Mouse (Mus musculus) thymus, postnatal 25 days (tissue): ENCODE results near the gene Pik3c2b.
"Not testable (repeated sequence)": the region's sequence is repeated elsewhere in the genome, so short reads cannot be mapped to it uniquely, and the experiment has no call there.

Source experiments
- DNase-seq: peaks from one replicate; pipeline ENCODE4 v3.0.0; 2022

The Pik3c2b gene

DNA sequence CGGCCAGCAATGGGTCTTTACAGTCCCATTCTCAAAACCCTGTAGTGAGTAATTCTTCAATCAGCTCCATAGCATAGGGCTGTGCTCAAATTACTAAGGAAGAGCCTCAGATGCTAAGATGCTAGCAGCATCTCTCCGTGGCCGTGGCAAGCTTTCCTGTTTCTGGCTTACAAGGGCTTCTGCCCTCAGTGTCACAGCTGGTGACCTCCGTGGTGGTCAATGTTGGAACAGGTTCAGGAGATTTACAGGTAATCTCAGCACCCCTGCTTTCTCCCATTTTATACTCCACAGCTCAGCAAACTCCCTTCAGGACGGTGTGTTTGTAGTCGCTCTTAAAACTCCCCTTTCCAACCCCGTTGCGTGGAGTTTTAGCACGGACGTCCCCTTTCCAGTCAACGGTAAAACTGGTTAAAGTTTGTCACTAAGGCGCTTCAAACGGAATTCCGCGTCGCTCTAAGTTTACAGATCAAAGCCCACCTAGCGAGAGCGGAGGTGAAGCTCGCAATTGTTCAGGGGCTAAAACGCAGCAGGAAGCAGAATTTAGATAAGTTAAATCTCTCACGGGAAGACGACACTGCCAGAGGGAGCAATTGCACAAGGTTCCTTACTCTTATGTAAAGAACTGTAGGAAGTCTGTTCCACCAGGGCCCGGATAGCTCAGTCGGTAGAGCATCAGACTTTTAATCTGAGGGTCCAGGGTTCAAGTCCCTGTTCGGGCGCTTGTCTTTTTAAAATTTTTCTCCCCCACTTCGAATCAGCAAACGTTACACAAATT, 12.0 kb upstream of the Pik3c2b start:
- DNase-seq: peak; percentile 70

DNA sequence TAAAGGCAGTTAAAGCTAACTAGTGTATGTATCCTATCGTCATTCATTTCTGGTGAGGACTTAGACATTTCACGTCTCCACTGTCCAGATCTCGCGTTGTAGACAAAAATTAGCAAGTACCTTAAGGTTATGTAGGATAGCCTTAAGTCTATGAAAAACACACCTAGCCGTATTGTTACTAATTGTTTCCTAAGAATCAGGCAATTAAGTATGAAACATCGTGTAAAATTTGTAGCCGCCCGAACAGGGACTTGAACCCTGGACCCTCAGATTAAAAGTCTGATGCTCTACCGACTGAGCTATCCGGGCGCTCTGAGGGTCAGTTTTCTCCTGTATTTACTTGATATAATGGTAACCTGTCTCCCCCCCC, 11.4 kb upstream of the Pik3c2b start:
- peak; percentile 45 for DNase-seq

- DNase-seq: not testable (repeated sequence)
Measured at GRCm38 (mm10) chr1:133034682-133035081, 10.8 kb upstream of the Pik3c2b start.

- DNase-seq: peak; percentile 60
Measured at GRCm38 (mm10) chr1:133039505-133039949, 5.9 kb upstream of the Pik3c2b start.

DNA sequence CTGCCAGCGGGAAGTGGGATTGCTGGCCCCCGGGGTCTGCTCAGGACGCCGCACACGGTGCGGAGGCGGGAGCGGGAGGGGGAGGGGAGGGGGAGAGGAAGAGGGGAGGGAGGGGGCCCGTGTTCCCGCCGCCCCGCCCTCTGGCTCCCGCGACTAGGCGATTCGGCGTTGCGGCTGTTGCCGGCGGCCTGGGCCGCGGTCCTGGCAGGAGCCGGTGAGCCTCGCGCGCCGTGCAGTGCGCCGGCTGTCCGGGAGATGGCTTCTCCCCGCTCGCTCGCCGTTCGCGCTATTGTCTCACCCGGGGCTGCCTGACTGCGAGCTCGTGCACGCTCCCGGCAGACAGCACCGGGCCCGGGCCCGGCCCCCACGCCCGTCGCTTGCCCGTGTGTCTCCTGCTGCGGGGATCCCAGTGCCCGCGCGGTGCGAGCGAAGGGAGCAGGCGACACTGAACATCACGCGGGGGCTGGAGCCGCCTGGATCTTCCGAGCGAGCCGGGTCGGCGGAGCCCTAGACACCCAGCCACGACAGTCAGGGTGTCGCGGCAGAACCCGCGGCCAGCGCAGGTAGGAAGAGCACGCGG, 484 bp downstream of the Pik3c2b start:
- DNase-seq: peak; percentile 77

DNA sequence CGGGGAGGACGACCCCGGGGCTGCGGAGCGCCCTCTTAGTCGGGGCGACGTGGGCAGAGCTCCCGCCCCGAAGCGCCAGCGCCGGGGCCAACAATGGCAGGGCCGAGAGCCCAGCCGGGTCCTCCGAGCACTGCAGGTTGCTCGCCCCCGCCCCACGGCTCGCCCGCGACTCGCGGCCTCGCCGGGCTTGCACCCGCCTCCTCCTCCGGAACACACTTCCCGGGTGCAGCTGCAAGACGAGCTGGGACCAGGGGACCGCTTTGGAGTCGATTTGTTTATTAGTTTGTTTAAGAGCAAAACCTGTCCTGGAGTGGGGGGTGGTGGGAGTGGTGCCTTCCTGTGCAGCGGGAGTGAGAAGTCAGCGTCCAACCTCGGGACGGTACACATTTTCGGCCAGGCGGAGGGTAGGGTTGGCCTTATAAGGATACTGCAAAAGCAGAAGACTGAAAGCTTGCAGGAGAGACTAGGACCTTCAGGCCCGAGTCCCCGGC, 1.0 kb downstream of the Pik3c2b start:
- peak; percentile 62 for DNase-seq

GRCm38 (mm10) chr1:133047575-133047974, 2.1 kb downstream of the Pik3c2b start:
- DNase-seq: no peak

- no peak for DNase-seq
Measured at GRCm38 (mm10) chr1:133048690-133049089, 3.2 kb downstream of the Pik3c2b start.

DNA sequence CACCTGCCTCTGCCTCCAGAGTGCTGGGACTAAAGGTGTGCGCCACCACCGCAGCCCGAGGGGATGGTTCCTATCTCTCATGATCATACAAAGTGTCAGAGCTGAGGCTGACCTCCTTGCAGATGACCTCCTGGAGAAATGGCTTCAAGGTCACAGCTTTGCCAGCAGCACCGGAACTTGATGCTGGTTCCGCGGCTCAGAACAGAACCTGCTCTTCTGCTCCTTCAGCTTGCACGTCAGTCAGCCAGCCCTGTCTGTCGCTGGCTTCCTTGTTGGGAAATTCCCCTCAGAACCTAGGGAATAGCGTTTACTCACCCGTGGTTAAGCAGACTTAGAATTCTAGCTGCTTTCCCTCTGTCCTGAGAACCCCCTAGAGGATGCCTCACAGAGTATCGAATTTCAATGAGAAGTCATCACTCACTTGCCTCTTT, 4.5 kb downstream of the Pik3c2b start:
- DNase-seq: no peak

- DNase-seq: no peak
Measured at GRCm38 (mm10) chr1:133051829-133052228, 6.4 kb downstream of the Pik3c2b start.

GRCm38 (mm10) chr1:133053034-133053433, 7.6 kb downstream of the Pik3c2b start:
- no peak for DNase-seq

GRCm38 (mm10) chr1:133054326-133054725, 8.9 kb downstream of the Pik3c2b start:
- no peak for DNase-seq

GRCm38 (mm10) chr1:133057345-133058034, 12.0 kb downstream of the Pik3c2b start:
- DNase-seq: no peak

DNA sequence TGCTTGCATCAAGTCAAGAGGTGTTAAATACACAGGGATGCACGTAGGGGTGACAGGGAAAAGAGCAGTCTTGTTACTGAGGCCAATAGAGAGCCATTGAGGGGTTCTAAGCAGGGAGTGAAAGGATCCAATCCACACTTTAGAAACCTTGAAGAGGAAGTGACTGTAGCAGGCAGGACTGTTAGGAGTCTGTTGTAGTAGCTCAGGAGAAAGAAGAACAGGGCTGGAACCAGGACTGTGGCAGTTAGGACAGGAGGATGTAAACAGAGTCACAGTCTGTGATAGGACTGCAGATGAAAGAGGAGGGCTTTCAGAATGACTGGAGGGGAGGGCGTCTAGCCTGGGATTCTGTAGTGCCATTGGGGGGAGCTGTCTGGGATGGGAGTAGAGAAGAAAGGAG, 14.1 kb downstream of the Pik3c2b start:
- DNase-seq: no peak

DNA sequence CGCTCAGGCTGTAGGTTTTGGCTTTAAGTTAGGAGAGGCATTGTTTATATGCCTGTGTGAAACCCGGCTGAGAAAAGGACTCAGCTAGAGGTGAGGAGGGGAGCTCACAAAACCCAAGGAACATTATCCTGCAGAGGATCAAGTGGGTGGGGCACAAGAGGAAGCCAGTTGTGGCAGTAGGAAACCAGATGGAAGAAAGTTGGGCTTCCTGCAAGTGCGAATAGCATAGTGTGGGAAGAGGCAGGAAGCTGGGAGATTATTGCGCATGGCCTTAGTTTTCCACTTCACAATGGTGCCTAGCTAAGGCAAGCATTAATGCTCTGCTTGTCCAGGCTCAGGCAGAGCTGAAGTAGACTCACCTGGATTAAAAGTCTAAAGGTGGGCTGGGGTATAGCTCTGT, 15.2 kb downstream of the Pik3c2b start:
- no peak for DNase-seq

GRCm38 (mm10) chr1:133063164-133063563, 17.7 kb downstream of the Pik3c2b start:
- DNase-seq: no peak

GRCm38 (mm10) chr1:133068268-133068667, 22.8 kb downstream of the Pik3c2b start:
- no peak for DNase-seq

DNA sequence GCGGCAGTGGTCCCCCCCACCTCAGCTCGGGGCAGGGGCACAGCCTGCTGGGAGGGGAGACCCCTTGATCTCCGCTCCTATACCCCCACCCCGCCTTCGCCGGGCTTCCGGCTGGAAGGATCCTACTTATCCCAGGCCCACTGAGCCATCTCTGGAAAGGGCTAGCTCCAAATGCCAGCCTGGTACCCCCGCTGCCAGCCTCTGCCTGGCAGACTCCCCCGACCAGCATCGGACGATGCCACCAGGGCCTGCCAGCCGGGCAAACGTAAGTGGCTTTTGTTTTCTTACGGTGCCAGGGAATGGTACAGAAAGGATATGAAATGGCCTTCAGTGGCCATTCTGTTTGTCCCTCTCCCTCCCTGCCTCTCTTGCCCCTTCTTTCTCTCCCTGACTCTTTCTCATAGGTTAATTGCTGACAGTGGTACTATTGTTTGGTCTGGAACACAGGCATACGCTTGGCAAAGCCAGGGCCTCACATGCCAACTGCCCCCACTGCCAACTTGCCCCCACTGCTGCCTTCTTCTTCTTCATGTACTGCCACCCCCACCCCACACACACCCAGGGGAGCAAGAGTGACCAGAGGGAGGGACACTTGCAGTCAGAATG, 23.3 kb downstream of the Pik3c2b start:
- no peak for DNase-seq

DNA sequence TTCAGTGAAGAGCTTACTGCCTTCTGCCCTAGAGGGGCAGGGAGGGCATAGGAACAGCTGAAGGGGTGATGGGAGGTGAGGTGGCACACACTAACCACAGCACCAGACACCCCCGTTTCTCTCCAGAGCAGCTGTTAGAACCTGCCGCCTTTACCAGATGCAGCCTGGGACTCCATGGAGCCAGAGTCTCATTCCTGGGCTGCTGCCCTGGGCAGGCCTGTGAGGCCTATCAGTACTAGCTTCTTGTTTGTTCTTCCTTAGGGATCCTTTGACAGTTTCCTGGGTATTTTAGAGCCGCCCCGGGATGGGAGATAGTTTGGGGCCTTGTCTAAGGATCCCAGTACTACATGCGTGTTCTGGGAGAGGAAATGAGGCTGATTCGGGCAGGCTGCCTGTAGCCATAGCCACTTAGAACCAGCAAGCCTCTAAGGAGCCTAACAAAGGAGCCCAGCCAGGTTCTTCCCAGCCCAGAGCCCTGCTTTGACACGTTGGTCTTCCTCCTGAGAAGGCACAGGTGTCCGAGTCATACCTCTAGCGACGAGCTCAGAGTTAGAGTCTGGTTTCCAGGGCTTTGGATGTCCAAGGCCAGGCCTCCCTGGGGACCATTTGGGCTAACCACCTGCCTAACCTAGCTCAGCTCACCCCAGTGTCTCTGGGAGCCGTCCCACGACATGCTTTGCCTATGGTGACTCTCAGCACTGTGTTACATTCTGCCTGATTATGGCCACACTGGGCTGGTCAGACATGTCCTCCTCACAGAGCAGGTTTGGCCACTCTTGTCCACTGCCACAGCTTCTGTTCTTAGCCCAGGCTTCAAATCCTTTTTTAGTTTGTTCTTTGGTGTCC, 24.0 kb downstream of the Pik3c2b start:
- peak; percentile 14 for DNase-seq

DNA sequence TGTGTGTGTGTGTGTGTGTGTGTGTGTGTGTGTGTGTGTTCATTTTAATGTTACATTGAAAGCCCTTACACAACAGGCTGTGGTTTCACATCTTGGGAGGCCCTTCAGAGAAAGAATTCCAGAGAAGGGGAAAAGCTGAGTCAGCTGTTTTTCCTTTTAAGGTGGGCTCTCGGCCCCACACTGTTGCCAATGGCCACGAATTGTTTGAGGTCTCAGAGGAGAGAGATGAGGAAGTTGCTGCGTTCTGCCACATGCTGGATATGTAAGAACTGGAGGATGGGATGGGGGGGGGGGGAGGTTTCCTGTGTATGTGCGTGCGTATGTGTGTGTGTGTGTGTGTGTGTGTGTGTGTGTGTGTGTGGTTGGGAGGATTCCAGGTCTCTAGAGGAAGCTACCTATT, 24.7 kb downstream of the Pik3c2b start:
- no peak for DNase-seq

DNA sequence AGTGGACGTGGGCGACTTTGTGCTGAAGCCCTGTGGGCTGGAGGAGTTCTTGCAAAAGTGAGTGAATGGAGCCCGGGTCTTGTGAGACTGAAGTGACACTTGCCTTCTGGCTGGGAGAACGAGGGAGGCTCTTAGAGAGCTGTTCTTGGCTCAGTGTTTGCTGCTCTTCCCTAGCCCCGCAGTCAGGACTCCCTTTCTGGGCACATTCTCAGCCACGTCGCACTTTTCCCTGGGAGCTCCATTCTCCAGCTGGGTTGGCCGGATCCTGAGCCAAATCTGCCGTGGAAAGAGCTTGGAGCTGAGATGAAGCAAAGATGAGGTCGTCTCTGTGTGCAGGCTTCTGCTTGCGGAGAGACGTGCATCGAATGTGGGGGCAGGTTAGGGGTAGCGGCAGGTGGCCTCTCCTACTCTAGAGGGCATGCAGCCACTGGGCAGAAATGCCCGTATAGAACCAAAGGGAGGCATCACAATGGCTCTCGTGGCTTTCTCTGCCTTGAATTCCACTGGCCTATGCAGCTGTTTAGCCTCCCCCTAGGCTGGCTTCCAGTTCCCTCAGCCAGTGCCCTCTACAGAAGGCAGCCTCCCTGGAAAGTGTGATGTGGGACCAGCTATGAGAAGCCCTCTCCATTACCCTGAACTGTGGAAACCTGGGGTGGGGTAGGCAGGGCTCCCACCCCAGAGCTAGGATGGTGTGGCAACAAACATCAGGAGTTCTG, 26.4 kb downstream of the Pik3c2b start:
- no peak for DNase-seq
